Mouse (Mus musculus): ENCODE results near the gene Marcksl1. TPM values are rescaled to one million over a fixed set of nuclear protein-coding genes. Genes with fewer than 3 reads are reported as not detected.
"Not testable (repeated sequence)": the region's sequence is repeated elsewhere in the genome, so short reads cannot be mapped to it uniquely, and the experiment has no call there.

The Marcksl1 gene
- total RNA-seq, 2 experiments from 2014 or later, result 96.0 to 102 TPM

DNA sequence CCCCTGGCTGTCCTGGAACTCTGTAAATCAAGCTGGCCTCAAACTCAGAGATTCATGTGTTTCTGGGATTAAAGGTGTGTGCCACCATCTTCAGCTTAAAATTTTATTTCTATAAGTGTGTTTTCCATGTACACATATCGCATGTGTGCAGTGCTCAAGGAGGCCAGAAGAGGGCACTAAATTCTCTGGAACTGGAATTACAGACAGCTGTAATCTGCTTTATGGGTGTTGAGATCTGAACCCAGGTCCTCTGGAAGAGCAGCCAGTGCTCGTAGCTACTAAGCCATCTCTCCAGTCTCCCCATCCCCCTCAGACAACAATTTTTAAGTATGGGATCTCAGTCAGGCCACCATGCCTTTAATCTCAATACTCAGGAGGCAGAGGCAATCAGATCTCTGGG, 35.9 kb downstream of the Marcksl1 start:
- TF ChIP-seq CTCF (IDR thresholded peaks at IDR 0.05), result peak; percentile 50
- intact Hi-C loops (cut with DNase I), result no loop called here
- H3K27ac ChIP-seq, result no peak overlapping the region
- DNase-seq (ENCODE audit: extremely low spot score in 1 of 2, low spot score in 2 of 2), result no peak
- H3K4me3 ChIP-seq, result no peak overlapping the region

GRCm38 (mm10) chr4:129550295-129550694, 36.9 kb downstream of the Marcksl1 start:
- H3K4me3 ChIP-seq, result no peak overlapping the region

DNA sequence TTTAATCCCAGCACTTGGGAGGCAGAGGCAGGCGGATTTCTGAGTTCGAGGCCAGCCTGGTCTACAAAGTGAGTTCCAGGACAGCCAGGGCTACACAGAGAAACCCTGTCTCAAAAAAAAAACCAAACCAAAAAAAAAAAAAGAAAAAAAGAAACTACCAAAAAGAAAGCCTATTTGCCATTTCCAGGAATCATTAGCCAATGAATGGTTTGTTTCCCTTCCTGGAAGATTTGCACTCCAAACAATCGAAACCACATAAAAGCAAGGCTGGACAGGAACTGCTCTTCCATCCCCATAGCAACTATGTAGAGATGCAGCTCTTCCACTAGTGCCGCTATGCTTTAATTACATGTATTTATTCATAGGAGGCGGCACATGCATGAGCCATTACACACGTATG, 41.1 kb downstream of the Marcksl1 start:
- DNase-seq (ENCODE audit: extremely low spot score in 1 of 2, low spot score in 2 of 2); intact Hi-C loops (cut with DNase I); H3K4me3 ChIP-seq; H3K27ac ChIP-seq: not testable (repeated sequence)

More at GRCm38 (mm10) chr4:129550295-129550694, 36.9 kb downstream of the Marcksl1 start:
- no peak for TF ChIP-seq CTCF (IDR thresholded peaks at IDR 0.05)
- intact Hi-C loops (cut with DNase I), result no loop called here
- DNase-seq (ENCODE audit: extremely low spot score in 1 of 2, low spot score in 2 of 2), result no peak
- no peak overlapping the region for H3K27ac ChIP-seq

DNA sequence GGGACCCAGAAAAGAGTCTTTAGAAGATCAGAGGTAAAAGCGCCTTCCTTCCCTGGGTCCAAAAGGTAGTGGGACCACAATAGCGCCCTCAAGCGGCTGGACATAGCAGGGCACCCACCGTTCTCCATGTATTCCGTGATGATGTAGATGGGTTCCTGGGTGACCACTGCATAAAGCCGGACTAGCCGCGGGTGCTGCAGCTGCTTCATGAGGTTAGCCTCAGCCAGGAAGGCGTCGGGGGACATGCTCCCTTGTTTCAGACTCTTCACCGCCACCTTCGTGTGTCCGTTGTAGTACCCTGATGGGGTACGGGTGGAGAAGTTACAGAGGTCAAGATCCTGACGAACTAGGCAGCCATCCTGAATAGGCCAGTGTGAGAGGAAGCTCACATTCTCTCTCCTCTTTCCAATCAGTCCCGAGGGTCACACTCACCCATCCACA, 42.1 kb downstream of the Marcksl1 start:
- H3K27ac ChIP-seq, result no peak overlapping the region
- TF ChIP-seq CTCF (IDR thresholded peaks at IDR 0.05), result peak; percentile 68

GRCm38 (mm10) chr4:129555862-129556531, 42.6 kb downstream of the Marcksl1 start:
- H3K27ac ChIP-seq, result peak overlapping the region; percentile 52
- DNase-seq (ENCODE audit: extremely low spot score in 1 of 2, low spot score in 2 of 2), result no peak
- peak overlapping the region; percentile 57 for H3K4me3 ChIP-seq

More for the DNA sequence above, 42.1 kb downstream of the Marcksl1 start:
- DNase-seq (ENCODE audit: extremely low spot score in 1 of 2, low spot score in 2 of 2), result peak; percentile 36 to 40
- intact Hi-C loops (cut with DNase I), result no loop called here
- peak overlapping the region; percentile 57 for H3K4me3 ChIP-seq

DNA sequence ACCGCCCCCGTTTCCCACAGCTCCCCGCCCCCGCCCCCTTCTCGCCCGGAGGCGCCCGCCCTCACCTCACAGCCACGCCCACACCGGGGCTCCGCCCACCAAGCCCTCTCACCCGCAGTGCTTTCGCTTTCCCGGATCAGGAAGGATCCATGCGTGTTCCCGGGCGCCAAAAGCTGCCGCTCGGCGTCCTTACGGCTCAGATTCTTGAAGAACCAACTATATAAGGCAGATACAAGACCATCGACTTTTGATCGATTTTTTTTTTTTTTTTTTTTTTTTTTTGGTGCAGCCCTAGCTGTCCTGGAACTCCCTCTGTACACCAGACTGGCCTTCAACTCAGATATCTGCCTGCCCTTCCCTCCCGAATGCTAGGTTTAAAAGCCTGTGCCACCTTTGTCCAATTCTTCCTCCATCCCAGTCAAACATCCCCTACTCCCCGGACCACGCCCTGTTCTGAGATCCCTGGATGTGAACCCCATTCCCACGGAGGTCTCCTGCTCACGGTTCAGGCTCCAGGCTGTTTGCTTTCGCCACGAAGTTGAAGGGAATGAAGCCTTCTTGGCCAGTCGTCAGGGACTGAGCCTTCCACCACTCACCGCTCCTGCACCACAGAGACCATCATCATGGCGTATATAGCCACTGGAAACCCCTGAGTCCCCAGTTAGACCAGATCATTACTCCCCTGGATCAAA, 43.3 kb downstream of the Marcksl1 start:
- peak overlapping the region; percentile 57 for H3K4me3 ChIP-seq
- no peak for TF ChIP-seq CTCF (IDR thresholded peaks at IDR 0.05)
- peak overlapping the region; percentile 52 for H3K27ac ChIP-seq
- peak; percentile 74 to 79 for DNase-seq (ENCODE audit: extremely low spot score in 1 of 2, low spot score in 2 of 2)
- intact Hi-C loops (cut with DNase I), result no loop called here

More at GRCm38 (mm10) chr4:129555862-129556531, 42.6 kb downstream of the Marcksl1 start:
- no peak for TF ChIP-seq CTCF (IDR thresholded peaks at IDR 0.05)
- intact Hi-C loops (cut with DNase I), result no loop called here

DNA sequence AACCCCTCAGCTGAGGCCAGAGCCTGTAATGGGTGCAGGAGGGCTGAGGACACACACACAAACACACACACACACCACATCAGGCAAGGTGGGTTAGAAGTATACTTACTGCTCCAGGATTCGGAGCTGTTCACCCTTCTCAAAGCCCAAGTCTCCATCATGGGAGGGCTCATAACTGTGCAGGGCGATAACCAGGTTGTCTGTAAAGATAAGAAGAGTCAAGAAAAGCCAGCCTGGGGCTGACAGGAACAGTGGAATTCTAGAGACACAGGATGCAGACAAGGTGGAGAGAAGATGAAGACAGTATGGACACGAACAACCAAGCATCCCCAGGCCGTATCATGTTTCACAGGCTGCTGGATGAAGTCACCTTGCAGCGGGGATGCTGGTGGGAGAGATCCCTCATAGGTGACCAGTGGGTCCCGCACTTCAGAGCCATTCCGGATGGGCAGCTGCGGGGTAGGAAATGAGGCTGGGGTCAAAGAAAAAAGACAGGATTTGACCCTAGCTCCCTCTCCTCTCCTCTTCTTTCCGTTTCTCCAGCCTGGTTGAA, 44.0 kb downstream of the Marcksl1 start:
- no peak overlapping the region for H3K27ac ChIP-seq
- H3K4me3 ChIP-seq, result no peak overlapping the region
- intact Hi-C loops (cut with DNase I), result no loop called here

GRCm38 (mm10) chr4:129558321-129558955, 45.1 kb downstream of the Marcksl1 start:
- Histone ChIP-seq H3K27ac (no peak overlapping the region), H3K4me3 (no peak overlapping the region)
- intact Hi-C loops (cut with DNase I), result no loop called here
- no peak for TF ChIP-seq CTCF (IDR thresholded peaks at IDR 0.05)
- no peak for DNase-seq (ENCODE audit: extremely low spot score in 1 of 2, low spot score in 2 of 2)

More for the DNA sequence above, 44.0 kb downstream of the Marcksl1 start:
- no peak for TF ChIP-seq CTCF (IDR thresholded peaks at IDR 0.05)
- DNase-seq (ENCODE audit: extremely low spot score in 1 of 2, low spot score in 2 of 2), result no peak

DNA sequence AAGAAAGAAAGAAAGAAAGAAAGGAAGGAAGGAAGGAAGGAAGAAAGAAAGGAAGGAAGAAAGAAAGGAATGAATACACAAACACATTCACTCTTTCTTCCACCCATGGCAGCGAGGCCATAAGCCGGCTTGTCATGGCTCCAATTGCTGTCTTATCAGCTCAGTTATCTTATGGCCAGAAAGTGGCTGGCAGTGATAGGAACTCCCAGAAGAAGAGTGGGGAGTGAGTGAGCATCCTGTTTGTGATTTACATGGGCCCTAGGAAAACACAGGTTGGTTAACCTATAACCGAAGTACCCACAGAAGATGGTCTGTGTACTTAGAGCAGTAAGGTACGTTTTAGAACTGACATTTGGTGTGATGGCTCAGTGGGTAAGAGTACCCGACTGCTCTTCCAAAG, 47.8 kb downstream of the Marcksl1 start:
- intact Hi-C loops (cut with DNase I), result no loop called here
- no peak for TF ChIP-seq CTCF (IDR thresholded peaks at IDR 0.05)
- DNase-seq (ENCODE audit: extremely low spot score in 1 of 2, low spot score in 2 of 2), result no peak
- Histone ChIP-seq H3K4me3 (no peak overlapping the region), H3K27ac (no peak overlapping the region)

DNA sequence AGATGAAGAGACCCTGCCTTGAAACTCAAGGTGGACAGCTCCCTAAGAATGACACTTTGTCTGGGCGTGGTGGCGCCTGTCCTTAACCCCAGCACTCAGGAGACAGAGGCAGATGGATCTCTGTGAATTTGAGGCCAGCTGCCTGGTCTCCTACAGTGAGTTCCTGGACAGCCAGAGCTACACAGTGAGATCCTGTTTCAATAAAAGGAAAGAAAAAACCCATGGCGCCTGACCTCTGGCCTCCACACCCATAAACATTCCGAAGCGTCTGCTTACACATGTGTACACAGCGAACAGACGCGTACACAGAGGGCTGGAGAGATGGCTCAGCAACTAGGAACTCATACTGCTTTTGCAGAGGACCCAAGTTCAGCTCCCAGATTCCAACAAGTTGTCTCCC, 50.3 kb downstream of the Marcksl1 start:
- H3K27ac ChIP-seq, result no peak overlapping the region
- H3K4me3 ChIP-seq, result no peak overlapping the region
- DNase-seq (ENCODE audit: extremely low spot score in 1 of 2, low spot score in 2 of 2), result no peak
- no peak for TF ChIP-seq CTCF (IDR thresholded peaks at IDR 0.05)
- intact Hi-C loops (cut with DNase I), result no loop called here

DNA sequence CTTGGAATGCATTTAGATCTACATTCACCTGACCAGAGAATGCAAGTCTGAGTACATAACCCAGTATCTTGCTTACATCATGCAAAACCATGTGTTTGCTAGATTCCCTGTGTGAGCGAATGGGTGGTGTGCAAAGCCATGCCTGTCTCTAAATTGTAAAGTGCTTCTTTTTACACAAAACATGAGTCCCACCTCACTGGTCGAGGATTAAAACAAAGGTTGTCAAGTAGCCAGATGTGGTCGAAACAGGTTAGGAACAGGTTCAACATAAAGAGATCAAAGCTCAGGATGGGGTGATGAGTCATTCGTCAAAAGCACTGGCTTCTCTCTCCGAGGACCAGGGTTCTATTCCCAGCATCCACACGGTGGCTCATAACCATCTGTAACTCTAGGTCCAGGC, 51.8 kb downstream of the Marcksl1 start:
- DNase-seq (ENCODE audit: extremely low spot score in 1 of 2, low spot score in 2 of 2), result no peak
- no peak overlapping the region for H3K27ac ChIP-seq
- no peak overlapping the region for H3K4me3 ChIP-seq
- TF ChIP-seq CTCF (IDR thresholded peaks at IDR 0.05), result no peak
- intact Hi-C loops (cut with DNase I), result no loop called here

Small RNA genes within 50 kb of the gene (microRNA-seq; reads per million reads assigned to microRNA genes)
- 0 reads per million in 2 experiments for gene Mir8119

Other genes with a start within 250 kb of the Marcksl1 start
- gene Sync, start 226.0 kb upstream of the Marcksl1 start, total RNA-seq (2021), result 1 to 10 TPM; 1.8 to 2.2 TPM
- 100 to 1,000 TPM; 115 to 123 TPM for gene Rbbp4, start 178.2 kb upstream of the Marcksl1 start, total RNA-seq (2021)
- 10 to 100 TPM; 29.4 to 30.1 TPM for gene Zbtb8os, start 177.9 kb upstream of the Marcksl1 start, total RNA-seq (2021)
- 1 to 10 TPM; 5.1 to 5.8 TPM for gene Zbtb8a, start 135.5 kb upstream of the Marcksl1 start, total RNA-seq (2021)
- 1 to 10 TPM; 5.0 to 5.2 TPM for gene Zbtb8b, start 72.7 kb upstream of the Marcksl1 start, total RNA-seq (2021)
- 10 to 100 TPM; 56.6 to 57.8 TPM for gene Bsdc1, start 52.0 kb upstream of the Marcksl1 start, total RNA-seq (2021)
- gene Tssk3, start 22.6 kb upstream of the Marcksl1 start, total RNA-seq (2021), result not detected
- under 1 TPM in 1 of 2 experiments, not detected in 1; 0.91 TPM for gene Fam229a, start 22.4 kb upstream of the Marcksl1 start, total RNA-seq (2021)
- gene Hdac1, start 29.1 kb downstream of the Marcksl1 start, total RNA-seq (2021), result 10 to 100 TPM; 26.5 to 29.5 TPM
- 1 to 10 TPM; 2.2 to 2.4 TPM for gene Lck, start 60.1 kb downstream of the Marcksl1 start, total RNA-seq (2021)
- under 1 TPM; 0.40 to 0.77 TPM for gene Fam167b, start 65.0 kb downstream of the Marcksl1 start, total RNA-seq (2021)
- 100 to 1,000 TPM; 124 to 129 TPM for gene Eif3i, start 87.1 kb downstream of the Marcksl1 start, total RNA-seq (2021)
- 10 to 100 TPM; 89.3 to 94.8 TPM for gene Tmem234, start 87.1 kb downstream of the Marcksl1 start, total RNA-seq (2021)
- gene Dcdc2b, start 100.7 kb downstream of the Marcksl1 start, total RNA-seq (2021), result 1 to 10 TPM; 5.7 to 6.2 TPM
- gene Iqcc, start 105.5 kb downstream of the Marcksl1 start, total RNA-seq (2021), result 10 to 100 TPM; 30.1 to 34.8 TPM
- gene Ccdc28b, start 110.4 kb downstream of the Marcksl1 start, total RNA-seq (2021), result 10 to 100 TPM; 50.9 to 67.0 TPM
- gene Txlna, start 127.5 kb downstream of the Marcksl1 start, total RNA-seq (2021), result 10 to 100 TPM; 42.1 to 52.1 TPM
- gene Kpna6, start 159.2 kb downstream of the Marcksl1 start, total RNA-seq (2021), result 10 to 100 TPM; 84.2 to 94.0 TPM
- 10 to 100 TPM; 14.5 to 14.9 TPM for gene Tmem39b, start 183.3 kb downstream of the Marcksl1 start, total RNA-seq (2021)
- 10 to 100 TPM; 89.7 to 92.6 TPM for gene Khdrbs1, start 228.7 kb downstream of the Marcksl1 start, total RNA-seq (2021)